Mouse (Mus musculus): ENCODE results near the gene Asah2. TPM values are rescaled to one million over a fixed set of nuclear protein-coding genes. Genes with fewer than 3 reads are reported as not detected.

The Asah2 gene
- total and polyA plus RNA-seq, 2 experiments from 2014 or later = 0.85 to 3.9 TPM

GRCm38 (mm10) chr19:32055725-32056124 is 52.3 kb downstream of the Asah2 start:
- Histone ChIP-seq H3K4me2 (ENCODE audit: low read depth, low read length) (no peak overlapping the region), H3K27ac (no peak overlapping the region), H3K4me1 (ENCODE audit: insufficient read depth, low read length) (no peaks in the 10 kb centered on the region), H3K4me3 (ENCODE audit: low read length) (no peak overlapping the region), H3K36me3 (ENCODE audit: insufficient read depth, low read length) (no peaks in the 10 kb centered on the region), H3K27me3 (ENCODE audit: insufficient read depth, low read length) (no peaks in the 10 kb centered on the region), H3K9me3 (ENCODE audit: low read length) (no peaks in the 10 kb centered on the region), H3K9ac (replicated peaks; ENCODE audit: low read length) (no peak overlapping the region)
- ATAC-seq (no peak), DNase-seq (ENCODE audit: low spot score) (no peak)
- no peak for TF ChIP-seq CTCF (IDR thresholded peaks at IDR 0.05; ENCODE audit: low read depth)
- WGBS = 87% methylated on average over 1 of the region's 1 CpGs

GRCm38 (mm10) chr19:32051251-32051650 is 56.8 kb downstream of the Asah2 start:
- DNase-seq (ENCODE audit: low spot score) (no peak), ATAC-seq (no peak)
- no peak overlapping the region for H3K27ac ChIP-seq
- no peaks in the 10 kb centered on the region for H3K4me1 ChIP-seq (ENCODE audit: insufficient read depth, low read length)
- H3K9ac ChIP-seq (replicated peaks; ENCODE audit: low read length) = no peak overlapping the region
- H3K9me3 ChIP-seq (ENCODE audit: low read length) = no peaks in the 10 kb centered on the region
- no peak for TF ChIP-seq CTCF (IDR thresholded peaks at IDR 0.05; ENCODE audit: low read depth)
- H3K4me2 ChIP-seq (ENCODE audit: low read depth, low read length) = no peak overlapping the region
- H3K36me3 ChIP-seq (ENCODE audit: insufficient read depth, low read length) = no peaks in the 10 kb centered on the region
- WGBS = 90% methylated on average over 2 of the region's 2 CpGs
- no peaks in the 10 kb centered on the region for H3K27me3 ChIP-seq (ENCODE audit: insufficient read depth, low read length)
- H3K4me3 ChIP-seq (ENCODE audit: low read length) = no peak overlapping the region

- Histone ChIP-seq H3K9ac (replicated peaks; ENCODE audit: low read length) (no peak overlapping the region), H3K4me3 (ENCODE audit: low read length) (no peak overlapping the region), H3K4me1 (ENCODE audit: insufficient read depth, low read length) (no peaks in the 10 kb centered on the region), H3K27me3 (ENCODE audit: insufficient read depth, low read length) (no peaks in the 10 kb centered on the region), H3K4me2 (ENCODE audit: low read depth, low read length) (no peak overlapping the region), H3K9me3 (ENCODE audit: low read length) (no peaks in the 10 kb centered on the region), H3K36me3 (ENCODE audit: insufficient read depth, low read length) (no peaks in the 10 kb centered on the region), H3K27ac (no peak overlapping the region)
- WGBS = 88% methylated on average over 4 of the region's 4 CpGs
- ATAC-seq (no peak), DNase-seq (ENCODE audit: low spot score) (no peak)
- no peak for TF ChIP-seq CTCF (IDR thresholded peaks at IDR 0.05; ENCODE audit: low read depth)
Measured at GRCm38 (mm10) chr19:32032881-32033280, 75.1 kb downstream of the Asah2 start.

- DNase-seq (ENCODE audit: low spot score) (peak; percentile 77), ATAC-seq (0 out of 2 replicates have a peak, but pooled peaks have one; percentile 15)
- Histone ChIP-seq H3K4me2 (ENCODE audit: low read depth, low read length) (no peak overlapping the region), H3K27me3 (ENCODE audit: insufficient read depth, low read length) (no peaks in the 10 kb centered on the region), H3K4me3 (ENCODE audit: low read length) (no peak overlapping the region), H3K27ac (no peak overlapping the region), H3K36me3 (ENCODE audit: insufficient read depth, low read length) (no peaks in the 10 kb centered on the region), H3K9me3 (ENCODE audit: low read length) (no peaks in the 10 kb centered on the region), H3K9ac (replicated peaks; ENCODE audit: low read length) (no peak overlapping the region), H3K4me1 (ENCODE audit: insufficient read depth, low read length) (no peaks in the 10 kb centered on the region)
- TF ChIP-seq CTCF (IDR thresholded peaks at IDR 0.05; ENCODE audit: low read depth) = peak; percentile 75
- 7% methylated on average over 1 of the region's 1 CpGs for whole genome bisulfite sequencing
Measured at GRCm38 (mm10) chr19:32030430-32030829, 77.6 kb downstream of the Asah2 start.

GRCm38 (mm10) chr19:32025443-32025842 is 82.6 kb downstream of the Asah2 start:
- Histone ChIP-seq H3K4me3 (ENCODE audit: low read length) (no peak overlapping the region), H3K9me3 (ENCODE audit: low read length) (no peaks in the 10 kb centered on the region), H3K9ac (replicated peaks; ENCODE audit: low read length) (no peak overlapping the region), H3K27me3 (ENCODE audit: insufficient read depth, low read length) (no peaks in the 10 kb centered on the region), H3K4me2 (ENCODE audit: low read depth, low read length) (no peak overlapping the region), H3K36me3 (ENCODE audit: insufficient read depth, low read length) (no peaks in the 10 kb centered on the region), H3K4me1 (ENCODE audit: insufficient read depth, low read length) (no peaks in the 10 kb centered on the region), H3K27ac (no peak overlapping the region)
- TF ChIP-seq CTCF (IDR thresholded peaks at IDR 0.05; ENCODE audit: low read depth) = no peak
- ATAC-seq (no peak), DNase-seq (ENCODE audit: low spot score) (no peak)
- WGBS = 84% methylated on average over 3 of the region's 3 CpGs

GRCm38 (mm10) chr19:32019722-32020121 is 88.3 kb downstream of the Asah2 start:
- TF ChIP-seq CTCF (IDR thresholded peaks at IDR 0.05; ENCODE audit: low read depth) = no peak
- peak; percentile 2 for DNase-seq (ENCODE audit: low spot score)

GRCm38 (mm10) chr19:32018585-32018984 is 89.4 kb downstream of the Asah2 start:
- Histone ChIP-seq H3K4me2 (ENCODE audit: low read depth, low read length) (no peak overlapping the region), H3K27ac (no peak overlapping the region), H3K9ac (replicated peaks; ENCODE audit: low read length) (no peak overlapping the region), H3K4me3 (ENCODE audit: low read length) (no peak overlapping the region), H3K9me3 (ENCODE audit: low read length) (no peaks in the 10 kb centered on the region), H3K36me3 (ENCODE audit: insufficient read depth, low read length) (no peaks in the 10 kb centered on the region), H3K4me1 (ENCODE audit: insufficient read depth, low read length) (no peaks in the 10 kb centered on the region), H3K27me3 (ENCODE audit: insufficient read depth, low read length) (no peaks in the 10 kb centered on the region)
- 70% methylated on average over 7 of the region's 7 CpGs for WGBS
- TF ChIP-seq CTCF (IDR thresholded peaks at IDR 0.05; ENCODE audit: low read depth) = no peak
- no peak for ATAC-seq
- no peak for DNase-seq (ENCODE audit: low spot score)

More at GRCm38 (mm10) chr19:32019722-32020121, 88.3 kb downstream of the Asah2 start:
- no peaks in the 10 kb centered on the region for H3K36me3 ChIP-seq (ENCODE audit: insufficient read depth, low read length)
- no peaks in the 10 kb centered on the region for H3K4me1 ChIP-seq (ENCODE audit: insufficient read depth, low read length)
- H3K27me3 ChIP-seq (ENCODE audit: insufficient read depth, low read length) = no peaks in the 10 kb centered on the region
- H3K9ac ChIP-seq (replicated peaks; ENCODE audit: low read length) = no peak overlapping the region
- H3K9me3 ChIP-seq (ENCODE audit: low read length) = no peaks in the 10 kb centered on the region
- no peak for ATAC-seq
- no peak overlapping the region for H3K4me2 ChIP-seq (ENCODE audit: low read depth, low read length)
- H3K4me3 ChIP-seq (ENCODE audit: low read length) = no peak overlapping the region
- 52% methylated on average over 8 of the region's 8 CpGs for WGBS
- no peak overlapping the region for H3K27ac ChIP-seq

Measured in hindbrain, postnatal 0 days (tissue).